Comparison of ENCODE assay signal across 30 mouse cellular contexts in genomic region chr1:60352786-60353185, GRCm38 (mm10). TPM values are rescaled to one million over a fixed set of nuclear protein-coding genes. Genes with fewer than 3 reads are reported as not detected.
DNase-seq lines count a peak whose midpoint lies in the region; ATAC-seq and TF ChIP-seq lines count a peak whose summit lies in the region.
"Had no signal": no experiment of that assay in that cellular context is flagged by ENCODE, and none has a peak within 500 bp of the region (broad histone marks: within the 10 kb centered on the region; RNA-seq: fewer than 3 reads in every experiment).

No protein-coding gene starts in this region.

- no peaks in the 10 kb centered on the region for H3K27me3 ChIP-seq in embryonic facial prominence, embryonic 13.5 days
- H3K27me3 ChIP-seq in embryonic facial prominence, embryonic 10.5 days (replicated peaks; ENCODE audit: low read depth, poor library complexity, severe bottlenecking), result no peaks in the 10 kb centered on the region
- no peaks in the 10 kb centered on the region for H3K27me3 ChIP-seq in MEL (ENCODE audit: control insufficient read depth in 1 of 2, insufficient read depth in 2 of 2, low read length in 2 of 2)
- no peaks in the 10 kb centered on the region for H3K27me3 ChIP-seq in limb, embryonic 10.5 days (ENCODE audit: low read depth, poor library complexity, severe bottlenecking)
- H3K27me3 ChIP-seq: embryonic facial prominence, embryonic 15.5 days; forebrain, embryonic 15.5 days; heart, embryonic 13.5 days; neural tube, embryonic 13.5 days had no signal

- peaks cover 5% of the 10 kb centered on the region; the same call in 1 of the 2 replicates for H3K79me2 ChIP-seq in MEL (ENCODE audit: control insufficient read depth, insufficient read depth, low read length, poor library complexity)

- no peak for TF ChIP-seq RAD21 in MEL (IDR thresholded peaks at IDR 0.05; ENCODE audit: low read depth, low read length)

- ATAC-seq in embryonic facial prominence, embryonic 13.5 days (ENCODE audit: insufficient number of reproducible peaks, insufficient read depth, low FRiP score, low TSS enrichment, low read depth), result no peak
- 0 out of 2 replicates have a peak, but pooled peaks have one; percentile 50 for ATAC-seq in common myeloid progenitor, adult 5-6 weeks (replicated peaks; ENCODE audit: low read depth, poor library complexity, severe bottlenecking)
- ATAC-seq: forebrain, embryonic 15.5 days had no signal

- peaks cover 21% of the 10 kb centered on the region for H3K36me3 ChIP-seq in embryonic facial prominence, embryonic 13.5 days
- H3K36me3 ChIP-seq in embryonic facial prominence, embryonic 10.5 days (replicated peaks), result peaks cover 49% of the 10 kb centered on the region
- peaks cover 0 to 16% of the 10 kb centered on the region in 2 experiments for H3K36me3 ChIP-seq in MEL (ENCODE audit: control insufficient read depth in 1 of 2, insufficient read depth in 2 of 2, low read length in 2 of 2)
- H3K36me3 ChIP-seq in limb, embryonic 10.5 days, result peaks cover 44% of the 10 kb centered on the region

- peaks cover 10% of the 10 kb centered on the region; the same call in 1 of the 2 replicates for H3K9me3 ChIP-seq in embryonic facial prominence, embryonic 13.5 days
- H3K9me3 ChIP-seq in embryonic facial prominence, embryonic 10.5 days, result peaks cover 18% of the 10 kb centered on the region
- H3K9me3 ChIP-seq in MEL (replicated peaks; ENCODE audit: insufficient read depth, low read length), result no peaks in the 10 kb centered on the region
- 0 out of 2 replicates have a peak, but pooled peaks cover 5% of the 10 kb centered on the region for H3K9me3 ChIP-seq in limb, embryonic 10.5 days (replicated peaks)

- WGBS in embryonic facial prominence, embryonic 13.5 days, result 71% methylated on average over 5 of the region's 5 CpGs
- 93% methylated on average over 5 of the region's 5 CpGs for WGBS in embryonic facial prominence, embryonic 10.5 days
- WGBS in limb, embryonic 10.5 days, result 93% methylated on average over 5 of the region's 5 CpGs

- H3K9ac ChIP-seq in embryonic facial prominence, embryonic 13.5 days, result no peak overlapping the region
- no peak overlapping the region for H3K9ac ChIP-seq in MEL (ENCODE audit: control insufficient read depth, low read depth, low read length, poor library complexity, severe bottlenecking)
- H3K9ac ChIP-seq: embryonic facial prominence, embryonic 15.5 days; forebrain, embryonic 15.5 days; heart, embryonic 13.5 days; hindbrain, embryonic 14.5 days; liver, embryonic 14.5 days; neural tube, embryonic 13.5 days had no signal

- no peak for DNase-seq in embryonic facial prominence, embryonic 10.5 days (ENCODE audit: low spot score)
- peak; percentile 51 for DNase-seq in MEL (ENCODE audit: low read depth, low spot score)
- peak; percentile 31 for DNase-seq in naive thymus-derived CD4-positive, alpha-beta T cell, adult 2 months (ENCODE audit: low read depth)
- DNase-seq in layer of hippocampus, adult 8-10 months (ENCODE audit: low spot score in 2 of 2), result no peak
- DNase-seq in limb, embryonic 10.5 days (ENCODE audit: low spot score), result no peak
- DNase-seq: adrenal gland, adult 8-10 months; cerebellum, adult 8-10 months; cerebellum, postnatal 25 days; embryo, embryonic 11 days; gastrocnemius, postnatal 36 days; heart, adult 18-20 months; heart, postnatal 10 days; kidney, adult 18-20 months; layer of hippocampus, adult 9-11 months; liver; lung, adult 2 months; lung, postnatal 10 days; right cerebral cortex, postnatal 4 days; thymus, adult 2 months; thymus, postnatal 4 days had no signal

- TF ChIP-seq EP300 in MEL (IDR thresholded peaks at IDR 0.05; ENCODE audit: low read depth in 1 of 2, low read length in 2 of 2), result peak in 1 of 2 experiments; percentile 31; a peak in 1 of 4 replicates

- H3K4me2 ChIP-seq in embryonic facial prominence, embryonic 13.5 days, result no peak overlapping the region
- H3K4me2 ChIP-seq: embryonic facial prominence, embryonic 15.5 days; forebrain, embryonic 15.5 days; heart, embryonic 13.5 days; hindbrain, embryonic 14.5 days; neural tube, embryonic 13.5 days had no signal

- H3K4me1 ChIP-seq in embryonic facial prominence, embryonic 13.5 days, result no peaks in the 10 kb centered on the region
- no peaks in the 10 kb centered on the region for H3K4me1 ChIP-seq in embryonic facial prominence, embryonic 10.5 days
- H3K4me1 ChIP-seq in MEL (ENCODE audit: control insufficient read depth in 1 of 2, insufficient read depth in 2 of 2, low read length in 2 of 2), result peaks cover 2 to 14% of the 10 kb centered on the region in 2 experiments
- H3K4me1 ChIP-seq in limb, embryonic 10.5 days, result no peaks in the 10 kb centered on the region
- H3K4me1 ChIP-seq: embryonic facial prominence, embryonic 15.5 days; forebrain, embryonic 15.5 days; heart, embryonic 13.5 days; neural tube, embryonic 13.5 days had no signal

- peak overlapping the region; percentile 22; the same call in 1 of the 2 replicates for H3K27ac ChIP-seq in embryonic facial prominence, embryonic 13.5 days
- no peak overlapping the region for H3K27ac ChIP-seq in embryonic facial prominence, embryonic 10.5 days (replicated peaks)
- no peak overlapping the region for H3K27ac ChIP-seq in MEL (ENCODE audit: control insufficient read depth, low read depth, low read length)
- no peak overlapping the region for H3K27ac ChIP-seq in limb, embryonic 10.5 days
- H3K27ac ChIP-seq: embryonic facial prominence, embryonic 15.5 days; forebrain, embryonic 15.5 days; heart, embryonic 13.5 days; hindbrain, embryonic 14.5 days; liver, embryonic 14.5 days; macrophage; neural tube, embryonic 13.5 days had no signal

- TF ChIP-seq CTCF in MEL (IDR thresholded peaks at IDR 0.05 in 2 of 3, conservative IDR thresholded peaks at IDR 0.05 in 1 of 3; ENCODE audit: control insufficient read depth in 1 of 3, insufficient read depth in 1 of 3, low read depth in 2 of 3, low read length in 3 of 3, poor library complexity in 1 of 3, severe bottlenecking in 1 of 3), result no peak

- TF ChIP-seq POLR2A in MEL (IDR thresholded peaks at IDR 0.05; ENCODE audit: control insufficient read depth in 1 of 2, insufficient read depth in 1 of 2, low read depth in 1 of 2, low read length in 2 of 2, poor library complexity in 1 of 2), result no peak

- H3K4me3 ChIP-seq in embryonic facial prominence, embryonic 13.5 days, result no peak overlapping the region
- H3K4me3 ChIP-seq in embryonic facial prominence, embryonic 10.5 days, result no peak overlapping the region
- H3K4me3 ChIP-seq in MEL (ENCODE audit: control insufficient read depth in 1 of 2, insufficient read depth in 1 of 2, low read depth in 2 of 2, low read length in 2 of 2), result no peak overlapping the region
- H3K4me3 ChIP-seq in limb, embryonic 10.5 days, result no peak overlapping the region
- H3K4me3 ChIP-seq: embryonic facial prominence, embryonic 15.5 days; forebrain, embryonic 15.5 days; heart, embryonic 13.5 days; myocyte; neural tube, embryonic 13.5 days had no signal

TF ChIP-seq in MEL, 35 proteins besides CTCF, POLR2A, EP300 and RAD21:
- TF ChIP-seq MYB (IDR thresholded peaks at IDR 0.05; ENCODE audit: low read depth, low read length) (no peak), ETS1 (IDR thresholded peaks at IDR 0.05; ENCODE audit: low read depth, low read length) (no peak), MYC (IDR thresholded peaks at IDR 0.05; ENCODE audit: low read depth, low read length) (no peak), POLR2AphosphoS2 (IDR thresholded peaks at IDR 0.05; ENCODE audit: low read length) (no peak), UBTF (IDR thresholded peaks at IDR 0.05; ENCODE audit: borderline replicate concordance, insufficient read depth, low read depth, low read length) (no peak), KAT2A (conservative IDR thresholded peaks at IDR 0.05; ENCODE audit: low read depth, low read length) (no peak), ZC3H11A (IDR thresholded peaks at IDR 0.05; ENCODE audit: low read depth, low read length) (no peak), GATA1 (IDR thresholded peaks at IDR 0.05; ENCODE audit: low read depth, low read length) (peak; percentile 42; the same call in 1 of the 2 replicates), TCF12 (IDR thresholded peaks at IDR 0.05; ENCODE audit: low read depth, low read length) (0 out of 2 replicates have a peak, but pooled peaks have one; percentile 9), TAL1 (IDR thresholded peaks at IDR 0.05; ENCODE audit: low read length) (no peak)

RNA-seq across cellular contexts. Expression of gene Cyp20a1, which starts 9.7 kb away (rescaled TPM):
- 19.4 and 24.7 TPM in 2 replicates for polyA plus RNA-seq in embryonic facial prominence, embryonic 13.5 days (2015; fragmentation: Nextera tagmentation; extraction: Ambion mirVana)
- polyA plus RNA-seq in embryonic facial prominence, embryonic 10.5 days (2016; fragmentation: Nextera tagmentation; extraction: Ambion mirVana), result 23.0 and 25.8 TPM in 2 replicates
- 20.2 and 24.0 TPM in 2 replicates for total RNA-seq in MEL (2012; rRNA removed)
- polyA plus RNA-seq in MEL (2012; ENCODE audit: insufficient read depth in 1 of 2, insufficient read length in 2 of 2, low read depth in 1 of 2, low replicate concordance in 2 of 2, missing spikeins in 1 of 2), result 10 to 100 TPM in 1 of 2 experiments, not detected in 1; 14.5 TPM
- 28.3 and 38.5 TPM in 2 replicates for total RNA-seq in common myeloid progenitor, adult 5-6 weeks (2017)
- 10 to 100 TPM; 10.9 to 17.3 (median 12.5) TPM for total RNA-seq in layer of hippocampus, adult 8-10 months (2022)
- 20.9 and 25.3 TPM in 2 replicates for polyA plus RNA-seq in limb, embryonic 10.5 days (2016; fragmentation: Nextera tagmentation; extraction: Ambion mirVana)

RNA-seq across cellular contexts. Expression of gene Abi2, which starts 56.6 kb away (rescaled TPM):
- polyA plus RNA-seq in embryonic facial prominence, embryonic 13.5 days (2015; fragmentation: Nextera tagmentation; extraction: Ambion mirVana), result 23.4 and 27.3 TPM in 2 replicates
- 48.6 and 53.6 TPM in 2 replicates for polyA plus RNA-seq in embryonic facial prominence, embryonic 10.5 days (2016; fragmentation: Nextera tagmentation; extraction: Ambion mirVana)
- total RNA-seq in MEL (2012; rRNA removed), result 15.0 and 21.7 TPM in 2 replicates
- polyA plus RNA-seq in MEL (2012; ENCODE audit: insufficient read depth in 1 of 2, insufficient read length in 2 of 2, low read depth in 1 of 2, low replicate concordance in 2 of 2, missing spikeins in 1 of 2), result 10 to 100 TPM; 16.0 to 75.2 TPM
- 24.6 and 28.1 TPM in 2 replicates for total RNA-seq in common myeloid progenitor, adult 5-6 weeks (2017)
- 100 to 1,000 TPM; 330 to 363 (median 340) TPM for total RNA-seq in layer of hippocampus, adult 8-10 months (2022)
- polyA plus RNA-seq in limb, embryonic 10.5 days (2016; fragmentation: Nextera tagmentation; extraction: Ambion mirVana), result 47.1 and 48.6 TPM in 2 replicates

Comparison
In these comparisons a context has a peak if more than half of its experiments do, and no peak if none do; other contexts are left out.
1. DNase-seq: peak in MEL (single experiment) and naive thymus-derived CD4-positive, alpha-beta T cell, adult 2 months (single experiment); none in embryonic facial prominence, embryonic 10.5 days (single experiment), layer of hippocampus, adult 8-10 months (0 of 2) and limb, embryonic 10.5 days (single experiment).